Mouse (Mus musculus) frontal cortex, adult 2 months (tissue): Measurements from ENCODE around the gene Lmtk2. TPM values are rescaled to one million over a fixed set of nuclear protein-coding genes. Genes with fewer than 3 reads are reported as not detected.

ENCODE experiments used
- DNase-seq, 2 experiments: peaks; one replicate each; pipeline ENCODE4 v3.0.0; 2022; ENCODE audit warnings: low spot score in 1 of 2; ENCODE audit errors: extremely low spot score in 1 of 2
- polyA plus RNA-seq: library from polyadenylated mRNA; depleted of rRNA; stranded (reverse); fragments of >200 nt; gene quantifications from 2 replicates; pipeline ENCODE4 v1.2.3, GENCODE M21; 2012

Lmtk2 gene
- polyA plus RNA-seq, 1 experiment, result 57.8 TPM

- no peak for DNase-seq
These were observed 69.2 kb downstream of the Lmtk2 start for GRCm38 (mm10) chr5:144169275-144169975.

GRCm38 (mm10) chr5:144173648-144174047 lies 73.4 kb downstream of the Lmtk2 start:
- no peak for DNase-seq

- no peak for DNase-seq
These were observed 78.0 kb downstream of the Lmtk2 start for GRCm38 (mm10) chr5:144178216-144178615.

GRCm38 (mm10) chr5:144181249-144181648 lies 81.0 kb downstream of the Lmtk2 start:
- DNase-seq, result no peak

GRCm38 (mm10) chr5:144182542-144183247 lies 82.5 kb downstream of the Lmtk2 start:
- no peak for DNase-seq

- DNase-seq, result no peak
These were observed 83.0 kb downstream of the Lmtk2 start for GRCm38 (mm10) chr5:144183248-144183559.

- no peak for DNase-seq
These were observed 83.6 kb downstream of the Lmtk2 start for GRCm38 (mm10) chr5:144183647-144184335.

- DNase-seq, result no peak
These were observed 84.3 kb downstream of the Lmtk2 start for GRCm38 (mm10) chr5:144184350-144185045.

- no peak for DNase-seq
These were observed 88.2 kb downstream of the Lmtk2 start for GRCm38 (mm10) chr5:144188422-144188821.

GRCm38 (mm10) chr5:144189327-144189726 lies 89.1 kb downstream of the Lmtk2 start:
- DNase-seq, result no peak

GRCm38 (mm10) chr5:144189950-144190583 lies 89.8 kb downstream of the Lmtk2 start, which contains the start of gene Bhlha15:
Gene Bhlha15 (plus strand): TSS chr5:144190286.
- DNase-seq, result no peak

- DNase-seq, result no peak
These were observed 90.8 kb downstream of the Lmtk2 start for GRCm38 (mm10) chr5:144191026-144191425.

GRCm38 (mm10) chr5:144192673-144193072 lies 92.4 kb downstream of the Lmtk2 start:
- no peak for DNase-seq

GRCm38 (mm10) chr5:144194416-144194815 lies 94.2 kb downstream of the Lmtk2 start:
- DNase-seq, result no peak

GRCm38 (mm10) chr5:144195567-144195966 lies 95.3 kb downstream of the Lmtk2 start:
- no peak for DNase-seq

GRCm38 (mm10) chr5:144200616-144201015 lies 100.4 kb downstream of the Lmtk2 start:
- DNase-seq, result no peak

- no peak for DNase-seq
These were observed 102.2 kb downstream of the Lmtk2 start for GRCm38 (mm10) chr5:144202430-144202829.

GRCm38 (mm10) chr5:144203398-144203959 lies 103.2 kb downstream of the Lmtk2 start:
- DNase-seq, result no peak

- DNase-seq, result no peak
These were observed 104.1 kb downstream of the Lmtk2 start for GRCm38 (mm10) chr5:144204303-144204702.

- no peak for DNase-seq
These were observed 104.7 kb downstream of the Lmtk2 start for GRCm38 (mm10) chr5:144204911-144205310.
